Mouse (Mus musculus) bone marrow macrophage, adult 2 months (primary cell): ENCODE measurements around the gene Usp21.
"Not testable (repeated sequence)": the region's sequence is repeated elsewhere in the genome, so short reads cannot be mapped to it uniquely, and the experiment has no call there.

ENCODE experiments used
- CTCF ChIP-seq: IDR thresholded peaks from 2 replicates; pipeline ENCODE4 v1.5.1; 2012; ENCODE audit warnings: low read depth, mild to moderate bottlenecking, low read length, moderate library complexity
- POLR2A ChIP-seq: IDR thresholded peaks from 2 replicates; pipeline ENCODE4 v1.6.1; 2012; ENCODE audit warnings: mild to moderate bottlenecking, low read depth, low read length, borderline replicate concordance

- TF ChIP-seq CTCF, POLR2A: not testable (repeated sequence)
These were observed 18.4 kb upstream of the Usp21 start for GRCm38 (mm10) chr1:171306157-171306556.
